Mouse (Mus musculus) lung, postnatal 0 days (tissue): ENCODE measurements at regions not wholly inside any gene's neighbourhood (a gene's known extent, or its start where the extent isn't known, plus 50 kb on each side); places are given as distances from the start of the nearest gene placed in this dataset.

Source experiments
- CTCF ChIP-seq: IDR thresholded peaks from 2 replicates; pipeline ENCODE4 v1.5.1; 2016; ENCODE audit warnings: antibody characterized with exemption, mild to moderate bottlenecking
- EP300 ChIP-seq: IDR thresholded peaks from 2 replicates; pipeline ENCODE4 v1.6.1; 2016; ENCODE audit warnings: antibody characterized with exemption, mild to moderate bottlenecking, control low read depth

DNA sequence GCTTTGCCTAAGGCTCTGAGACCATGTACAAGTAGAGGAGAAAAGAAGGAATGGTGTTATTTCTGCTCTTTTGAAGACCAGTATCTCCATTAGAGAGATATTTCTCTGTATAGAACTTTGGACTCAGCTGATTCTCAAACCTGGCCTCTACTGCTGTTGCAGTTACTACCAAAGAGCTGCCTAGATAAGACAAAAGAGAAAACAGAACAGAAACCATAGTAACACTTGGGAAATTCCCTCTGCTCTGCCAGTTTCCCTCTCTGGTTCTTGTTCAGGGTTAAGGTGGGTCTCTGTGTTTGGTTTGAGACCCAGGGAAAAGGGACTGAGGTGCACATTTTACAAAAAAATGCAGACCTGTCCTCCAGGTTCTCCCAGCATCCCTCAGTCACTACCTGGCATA, 58.3 kb upstream of the Hmgcll1 start:
- TF ChIP-seq CTCF (no peak), EP300 (no peak)
